Mouse (Mus musculus) kidney, adult 18-20 months (tissue): ENCODE results near the gene Cd27.

Source experiments
- DNase-seq: peaks from one replicate; pipeline ENCODE4 v3.0.0; 2021

Cd27 gene

GRCm38 (mm10) chr6:125212621-125213020 lies 24.2 kb downstream of the Cd27 start:
- no peak for DNase-seq

- DNase-seq: no peak
Measured at GRCm38 (mm10) chr6:125210436-125210835, 26.4 kb downstream of the Cd27 start.

- DNase-seq: no peak
Measured at GRCm38 (mm10) chr6:125197166-125197565, 39.6 kb downstream of the Cd27 start.

GRCm38 (mm10) chr6:125196301-125196700 lies 40.5 kb downstream of the Cd27 start:
- DNase-seq: no peak

- no peak for DNase-seq
Measured at GRCm38 (mm10) chr6:125195541-125196075, 41.2 kb downstream of the Cd27 start.

- no peak for DNase-seq
Measured at GRCm38 (mm10) chr6:125193390-125193789, 43.4 kb downstream of the Cd27 start.

- no peak for DNase-seq
Measured at GRCm38 (mm10) chr6:125192841-125193240, 44.0 kb downstream of the Cd27 start.

GRCm38 (mm10) chr6:125192016-125192714 lies 44.6 kb downstream of the Cd27 start:
- peak; percentile 94 for DNase-seq

DNA sequence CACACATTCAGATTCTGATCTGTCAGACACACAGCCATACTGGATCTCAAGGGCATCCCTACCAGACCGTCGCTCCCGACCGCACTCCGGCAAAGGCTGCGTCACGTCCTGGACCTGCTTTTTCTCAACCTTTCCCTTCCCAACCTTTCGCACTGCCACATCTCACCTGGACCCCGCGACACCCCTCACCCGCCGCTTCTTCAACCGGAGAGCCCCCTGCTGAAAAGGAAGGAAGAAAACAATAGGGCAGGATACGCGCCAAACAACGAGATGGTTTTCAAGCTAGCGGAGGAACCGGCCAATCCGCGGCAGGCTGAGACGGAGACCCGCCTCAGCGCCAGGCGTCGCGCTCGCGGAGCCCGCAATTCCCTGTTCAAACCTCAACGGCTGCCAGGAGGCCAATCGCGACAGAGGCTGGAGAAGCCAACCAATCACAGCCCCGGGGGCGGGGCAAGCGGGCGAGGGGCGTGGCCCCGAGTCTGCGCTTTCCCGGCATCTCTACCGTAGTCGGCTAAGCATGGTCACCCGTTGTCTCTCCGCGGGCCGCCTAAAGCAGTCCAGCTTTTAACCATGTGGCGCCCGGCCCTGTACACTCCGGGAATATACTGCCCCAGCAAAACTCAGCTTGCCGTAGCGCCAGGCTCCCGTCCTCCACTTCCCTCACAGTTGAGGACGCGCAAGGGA lies 45.3 kb downstream of the Cd27 start, which contains the start of the genes Ncapd2 and Mrpl51:
Ncapd2 (minus strand) TSS at position 370 of the 684 bp plus-strand sequence.
Mrpl51 (plus strand) TSS at position 470 of the 684 bp plus-strand sequence.
- DNase-seq: peak; percentile 97

- no peak for DNase-seq
Measured at GRCm38 (mm10) chr6:125190816-125191215, 46.0 kb downstream of the Cd27 start.

- no peak for DNase-seq
Measured at GRCm38 (mm10) chr6:125186203-125186602, 50.6 kb downstream of the Cd27 start.
